Mouse (Mus musculus) ovary, postnatal 14 days (tissue): ENCODE data around the gene Atf1.

Experiments used
- DNase-seq: peaks from one replicate; pipeline ENCODE4 v3.0.0; 2022; ENCODE audit warnings: low spot score

Gene Atf1

GRCm38 (mm10) chr15:100216173-100216572 lies 11.4 kb upstream of the Atf1 start:
- DNase-seq, result no peak

GRCm38 (mm10) chr15:100218018-100218417 lies 9.6 kb upstream of the Atf1 start:
- no peak for DNase-seq

- DNase-seq, result no peak
These were observed 8.2 kb upstream of the Atf1 start for GRCm38 (mm10) chr15:100219396-100219795.

- no peak for DNase-seq
These were observed 6.7 kb upstream of the Atf1 start for GRCm38 (mm10) chr15:100220916-100221315.

- no peak for DNase-seq
These were observed 2.2 kb upstream of the Atf1 start for GRCm38 (mm10) chr15:100225381-100225780.

DNA sequence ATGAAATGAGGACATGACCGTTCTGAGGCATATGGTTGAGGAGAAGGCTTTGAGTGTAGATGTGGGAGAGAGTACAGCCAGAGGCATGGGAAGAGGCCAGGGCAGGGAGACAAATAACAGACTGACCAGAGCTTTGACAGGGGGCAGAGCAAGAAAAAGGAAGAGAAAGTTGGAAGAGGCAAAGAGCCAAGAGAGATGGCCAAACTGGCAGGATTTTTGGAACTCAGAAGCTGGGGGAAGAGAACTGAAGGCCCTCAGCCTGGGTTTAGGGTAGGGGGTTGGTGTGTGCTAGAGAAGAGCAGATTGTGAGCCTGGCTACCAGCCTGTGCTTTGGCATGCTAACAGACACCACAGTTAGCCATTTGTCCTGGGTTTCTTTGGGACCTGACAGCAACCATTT lies 1.7 kb upstream of the Atf1 start:
- DNase-seq, result no peak

DNA sequence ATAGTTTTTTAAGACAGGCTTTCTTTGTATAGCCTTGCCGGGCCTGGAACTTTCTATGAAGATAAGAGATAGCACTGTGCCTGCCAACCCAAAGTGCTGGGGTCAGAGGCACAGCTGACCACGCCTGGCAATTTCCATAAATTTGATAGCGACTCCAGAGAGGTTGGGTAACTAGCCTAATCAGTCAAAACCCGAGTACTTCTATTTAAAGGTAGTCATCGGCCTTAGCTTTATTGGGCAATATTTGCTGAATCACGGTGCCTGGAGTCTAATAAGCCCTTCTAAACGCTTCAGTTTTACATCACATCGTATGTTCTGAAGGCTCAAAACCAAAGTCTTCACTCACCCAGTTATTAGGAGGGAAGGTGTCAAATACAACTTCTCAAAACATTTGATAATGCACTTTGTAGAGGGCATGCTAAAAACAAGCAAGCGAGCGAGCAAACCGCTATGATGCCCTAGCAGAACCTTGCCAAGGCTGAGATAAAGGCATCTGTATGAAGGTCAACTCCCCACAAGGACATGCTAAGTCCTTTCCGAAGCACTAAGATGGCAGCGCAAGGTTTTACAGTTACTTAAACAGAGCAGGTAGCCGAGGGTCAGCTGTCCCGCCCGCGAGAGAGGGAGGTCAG lies 472 bp upstream of the Atf1 start:
- DNase-seq, result no peak

- no peak for DNase-seq
These were observed 1.1 kb downstream of the Atf1 start for GRCm38 (mm10) chr15:100228535-100229336.

GRCm38 (mm10) chr15:100230655-100231054 lies 3.0 kb downstream of the Atf1 start:
- DNase-seq, result no peak

- no peak for DNase-seq
These were observed 4.3 kb downstream of the Atf1 start for GRCm38 (mm10) chr15:100231616-100232525.

DNA sequence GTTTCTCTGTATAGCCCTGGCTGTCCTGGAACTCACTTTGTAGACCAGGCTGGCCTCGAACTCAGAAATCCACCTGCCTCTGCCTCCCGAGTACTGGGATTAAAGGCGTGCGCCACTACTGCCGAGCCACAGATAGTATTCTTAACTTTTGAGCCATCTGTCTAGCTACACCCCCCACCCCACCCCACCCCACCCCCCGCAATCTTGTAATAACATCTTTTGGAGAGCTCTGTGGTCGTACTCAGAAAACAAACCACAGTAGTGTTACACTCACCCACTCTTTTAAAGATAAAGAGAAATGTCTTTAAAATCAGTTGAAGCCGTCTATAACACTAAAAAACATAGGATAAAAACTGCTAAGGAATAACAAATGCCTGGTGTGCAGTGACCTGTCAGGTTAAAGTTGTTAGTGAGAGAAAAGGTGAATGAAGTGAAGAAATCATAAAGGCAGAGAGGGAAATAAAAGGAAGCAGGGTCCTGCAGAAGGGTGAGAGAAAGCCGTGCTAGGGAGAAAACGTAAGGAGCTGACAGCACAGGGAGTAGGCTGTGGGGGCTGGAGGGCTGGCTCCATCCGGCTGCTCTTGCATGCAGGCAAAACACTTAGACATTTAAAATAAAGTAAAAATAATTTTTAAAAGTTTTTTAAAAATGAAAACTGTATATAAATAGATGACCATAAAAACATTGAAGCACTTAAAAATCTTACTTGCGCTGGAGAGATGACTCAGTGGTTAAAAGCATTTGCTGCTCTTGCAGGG lies 7.8 kb downstream of the Atf1 start:
- no peak for DNase-seq

DNA sequence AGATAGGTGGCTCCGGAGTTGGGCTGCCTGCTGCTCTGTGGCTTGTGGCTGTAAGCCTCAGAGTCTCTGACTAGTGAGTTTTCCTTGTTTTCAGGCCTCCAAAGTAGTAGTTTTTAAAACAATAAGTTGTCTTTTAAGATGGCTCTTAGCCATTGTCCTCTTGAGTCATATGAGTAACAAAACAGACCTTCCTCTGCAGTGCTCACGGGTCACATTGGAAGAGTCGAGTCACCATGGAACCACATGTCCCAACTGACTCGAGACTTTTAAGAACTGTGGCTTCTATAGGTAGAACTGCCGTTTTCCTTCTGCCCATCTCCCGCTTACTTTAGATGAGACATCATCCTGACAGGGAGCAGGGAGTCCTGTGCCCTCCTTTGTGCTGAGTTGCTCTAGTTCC lies 9.3 kb downstream of the Atf1 start:
- no peak for DNase-seq

- no peak for DNase-seq
These were observed 14.2 kb downstream of the Atf1 start for GRCm38 (mm10) chr15:100241780-100242179.

GRCm38 (mm10) chr15:100245951-100246350 lies 18.3 kb downstream of the Atf1 start:
- no peak for DNase-seq

DNA sequence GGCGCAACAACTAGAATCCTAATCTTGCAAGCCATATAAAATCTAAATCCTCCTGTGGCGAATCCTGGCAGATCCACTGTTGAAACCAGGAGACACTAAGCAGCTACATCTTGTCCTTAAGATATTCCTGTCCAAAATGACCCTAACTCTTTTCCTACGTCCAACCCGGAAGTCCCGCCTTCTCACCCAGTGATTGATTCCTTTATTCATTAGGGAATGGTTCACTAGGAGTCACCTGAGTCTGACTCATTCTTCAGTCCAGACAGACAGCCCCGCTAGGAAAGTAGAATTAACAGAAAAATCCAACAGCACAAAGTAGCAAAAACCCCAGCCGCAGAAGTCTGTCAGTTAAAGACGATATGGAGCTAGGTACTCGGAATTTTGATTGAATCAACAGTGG lies 19.7 kb downstream of the Atf1 start:
- DNase-seq, result no peak

- DNase-seq, result no peak
These were observed 21.2 kb downstream of the Atf1 start for GRCm38 (mm10) chr15:100248665-100249433.

GRCm38 (mm10) chr15:100251153-100251780 lies 23.6 kb downstream of the Atf1 start:
- no peak for DNase-seq

DNA sequence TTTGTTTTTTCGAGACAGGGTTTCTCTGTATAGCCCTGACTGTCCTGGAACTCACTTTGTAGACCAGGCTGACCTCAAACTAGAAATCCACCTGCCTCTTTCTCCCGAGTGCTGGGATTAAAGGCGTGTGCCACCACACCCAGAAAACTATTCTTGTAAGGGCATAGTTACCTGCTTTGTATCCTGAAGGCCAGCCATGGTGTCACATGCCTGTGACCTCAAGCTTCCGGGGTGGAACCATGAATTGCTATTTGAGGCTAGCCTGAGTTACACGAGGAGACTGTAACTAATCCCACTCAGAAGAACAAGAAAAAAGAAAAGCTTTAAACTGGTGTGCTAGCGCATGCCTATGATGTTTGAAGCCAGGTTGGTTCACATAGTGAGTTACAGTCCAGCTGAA lies 28.8 kb downstream of the Atf1 start:
- DNase-seq, result no peak

- no peak for DNase-seq
These were observed 29.7 kb downstream of the Atf1 start for GRCm38 (mm10) chr15:100257305-100257704.

GRCm38 (mm10) chr15:100258646-100259425 lies 31.2 kb downstream of the Atf1 start:
- DNase-seq, result no peak
